Mouse (Mus musculus): Measurements from ENCODE around the gene Ankrd26. TPM values are rescaled to one million over a fixed set of nuclear protein-coding genes. Genes with fewer than 3 reads are reported as not detected.
"Not testable (repeated sequence)": the region's sequence is repeated elsewhere in the genome, so short reads cannot be mapped to it uniquely, and the experiment has no call there.

Gene Ankrd26
- polyA plus RNA-seq, 1 experiment from 2014 or later: 4.4 TPM

DNA sequence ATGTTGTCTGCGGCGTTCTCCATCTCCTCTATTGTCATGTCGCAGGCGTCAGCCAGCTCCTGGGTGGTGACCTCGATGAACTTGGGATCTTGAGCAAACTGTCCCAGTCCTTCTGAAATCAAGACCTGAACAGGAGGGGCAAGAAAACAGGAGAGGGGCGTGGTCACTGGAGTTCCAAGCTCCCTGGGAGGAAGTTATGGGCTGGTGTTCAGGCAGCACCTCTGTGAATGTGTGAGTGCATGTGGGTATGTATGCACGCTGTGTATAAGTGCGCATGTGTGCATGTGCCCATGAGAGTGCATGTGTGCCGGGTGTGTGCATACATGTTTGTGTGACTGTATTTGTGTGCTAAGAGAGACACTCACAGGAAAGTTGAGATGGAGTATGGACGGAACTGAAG is 32.0 kb upstream of the Ankrd26 start:
- Histone ChIP-seq H3K9ac (replicated peaks; ENCODE audit: low read depth) (no peak overlapping the region), H3K4me3 (ENCODE audit: low read depth, low read length) (peak overlapping the region; percentile 35), H3K4me1 (ENCODE audit: insufficient read depth, low read depth, low read length) (0 out of 2 replicates have a peak, but pooled peaks cover 4% of the 10 kb centered on the region), H3K9me3 (ENCODE audit: low read length) (no peaks in the 10 kb centered on the region), H3K27ac (ENCODE audit: low read length) (no peak overlapping the region), H3K27me3 (replicated peaks; ENCODE audit: insufficient read depth, low read length) (no peaks in the 10 kb centered on the region), H3K36me3 (ENCODE audit: insufficient read depth, low read length) (peaks cover 5% of the 10 kb centered on the region; the same call in 1 of the 2 replicates), H3K4me2 (replicated peaks; ENCODE audit: low read depth, low read length) (peak overlapping the region; percentile 64)
- peak; percentile 57 for DNase-seq (ENCODE audit: low spot score)
- TF ChIP-seq EP300 (IDR thresholded peaks at IDR 0.05) (no peak), CTCF (IDR thresholded peaks at IDR 0.05) (no peak)
- ATAC-seq: peak; percentile 56
- WGBS: 44% methylated on average over 10 of the region's 10 CpGs

DNA sequence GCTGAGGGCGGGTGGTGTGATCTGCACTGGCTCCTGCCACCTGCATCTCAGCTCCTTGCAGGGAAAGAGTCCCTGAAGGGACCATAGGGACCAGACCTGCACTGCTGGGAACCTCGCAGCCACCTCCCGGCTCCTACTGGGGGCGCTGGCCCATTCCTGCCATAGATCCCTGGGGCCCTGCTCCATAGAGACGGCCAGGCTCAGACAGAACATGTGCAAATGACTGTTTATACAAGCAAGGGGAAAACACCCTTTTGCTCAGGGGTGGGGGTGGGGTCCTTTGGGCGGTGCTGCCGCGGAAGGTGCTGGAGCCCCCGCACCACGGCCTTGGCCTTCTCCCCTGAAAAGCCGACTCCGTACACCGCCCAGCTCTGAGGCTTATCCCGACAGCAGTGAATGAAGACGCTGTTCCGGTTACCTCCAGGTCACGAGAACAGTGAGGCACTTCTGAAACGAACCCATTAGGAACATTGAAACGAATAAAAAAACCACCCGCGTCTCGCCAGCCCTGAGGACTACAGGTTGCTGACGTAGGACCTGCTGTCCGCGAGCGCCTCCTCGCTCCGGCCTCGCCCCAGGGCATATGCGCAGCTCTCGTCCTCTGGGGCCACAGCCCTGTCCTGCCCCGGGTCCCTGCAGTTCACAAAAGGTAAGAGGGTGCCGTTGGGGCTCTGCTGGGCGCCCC is 31.5 kb upstream of the Ankrd26 start:
- peaks cover 3% of the 10 kb centered on the region; the same call in 1 of the 2 replicates for H3K36me3 ChIP-seq (ENCODE audit: insufficient read depth, low read length)
- peak; percentile 86 for ATAC-seq
- H3K4me3 ChIP-seq (ENCODE audit: low read depth, low read length): peak overlapping the region; percentile 35
- 20% methylated on average over 33 of the region's 34 CpGs for WGBS
- TF ChIP-seq EP300 (IDR thresholded peaks at IDR 0.05): no peak
- TF ChIP-seq CTCF (IDR thresholded peaks at IDR 0.05): peak; percentile 53
- H3K4me1 ChIP-seq (ENCODE audit: insufficient read depth, low read depth, low read length): 0 out of 2 replicates have a peak, but pooled peaks cover 4% of the 10 kb centered on the region
- H3K4me2 ChIP-seq (replicated peaks; ENCODE audit: low read depth, low read length): peak overlapping the region; percentile 64
- no peaks in the 10 kb centered on the region for H3K27me3 ChIP-seq (replicated peaks; ENCODE audit: insufficient read depth, low read length)
- H3K27ac ChIP-seq (ENCODE audit: low read length): peak overlapping the region; percentile 3; the same call in 1 of the 2 replicates
- H3K9me3 ChIP-seq (ENCODE audit: low read length): no peaks in the 10 kb centered on the region
- DNase-seq (ENCODE audit: low spot score): peak; percentile 59
- H3K9ac ChIP-seq (replicated peaks; ENCODE audit: low read depth): no peak overlapping the region

GRCm38 (mm10) chr6:118592662-118593376 is 30.8 kb upstream of the Ankrd26 start:
- no peaks in the 10 kb centered on the region for H3K36me3 ChIP-seq (ENCODE audit: insufficient read depth, low read length)
- H3K9ac ChIP-seq (replicated peaks; ENCODE audit: low read depth): no peak overlapping the region
- H3K27ac ChIP-seq (ENCODE audit: low read length): no peak overlapping the region
- H3K4me1 ChIP-seq (ENCODE audit: insufficient read depth, low read depth, low read length): 0 out of 2 replicates have a peak, but pooled peaks cover 4% of the 10 kb centered on the region
- 47% methylated on average over 21 of the region's 21 CpGs for WGBS
- H3K4me2 ChIP-seq (replicated peaks; ENCODE audit: low read depth, low read length): peak overlapping the region; percentile 64
- ATAC-seq: no peak
- H3K4me3 ChIP-seq (ENCODE audit: low read depth, low read length): peak overlapping the region; percentile 35
- TF ChIP-seq EP300 (IDR thresholded peaks at IDR 0.05) (no peak), CTCF (IDR thresholded peaks at IDR 0.05) (no peak)
- no peaks in the 10 kb centered on the region for H3K9me3 ChIP-seq (ENCODE audit: low read length)
- no peak for DNase-seq (ENCODE audit: low spot score)
- H3K27me3 ChIP-seq (replicated peaks; ENCODE audit: insufficient read depth, low read length): no peaks in the 10 kb centered on the region

- 74% methylated on average over 4 of the region's 4 CpGs for WGBS
- H3K36me3 ChIP-seq (ENCODE audit: insufficient read depth, low read length); H3K27ac ChIP-seq (ENCODE audit: low read length); H3K4me3 ChIP-seq (ENCODE audit: low read depth, low read length); H3K9me3 ChIP-seq (ENCODE audit: low read length); DNase-seq (ENCODE audit: low spot score); H3K4me1 ChIP-seq (ENCODE audit: insufficient read depth, low read depth, low read length); ATAC-seq; H3K27me3 ChIP-seq (replicated peaks; ENCODE audit: insufficient read depth, low read length); H3K4me2 ChIP-seq (replicated peaks; ENCODE audit: low read depth, low read length); H3K9ac ChIP-seq (replicated peaks; ENCODE audit: low read depth): not testable (repeated sequence)
Measured at GRCm38 (mm10) chr6:118578741-118579140, 16.7 kb upstream of the Ankrd26 start.

- Histone ChIP-seq H3K9me3 (ENCODE audit: low read length) (no peaks in the 10 kb centered on the region), H3K4me1 (ENCODE audit: insufficient read depth, low read depth, low read length) (no peaks in the 10 kb centered on the region), H3K27me3 (replicated peaks; ENCODE audit: insufficient read depth, low read length) (no peaks in the 10 kb centered on the region), H3K4me3 (ENCODE audit: low read depth, low read length) (no peak overlapping the region), H3K9ac (replicated peaks; ENCODE audit: low read depth) (no peak overlapping the region), H3K36me3 (ENCODE audit: insufficient read depth, low read length) (no peaks in the 10 kb centered on the region), H3K4me2 (replicated peaks; ENCODE audit: low read depth, low read length) (no peak overlapping the region), H3K27ac (ENCODE audit: low read length) (no peak overlapping the region)
- ATAC-seq (peak; percentile 91), DNase-seq (ENCODE audit: low spot score) (peak; percentile 74)
- WGBS: 58% methylated on average over 6 of the region's 6 CpGs
- TF ChIP-seq CTCF (IDR thresholded peaks at IDR 0.05): no peak
- no peak for TF ChIP-seq EP300 (IDR thresholded peaks at IDR 0.05)
Measured at GRCm38 (mm10) chr6:118574351-118574750, 12.3 kb upstream of the Ankrd26 start.

- Histone ChIP-seq H3K27ac (ENCODE audit: low read length) (no peak overlapping the region), H3K4me1 (ENCODE audit: insufficient read depth, low read depth, low read length) (0 out of 2 replicates have a peak, but pooled peaks cover 3% of the 10 kb centered on the region), H3K4me2 (replicated peaks; ENCODE audit: low read depth, low read length) (no peak overlapping the region), H3K9me3 (ENCODE audit: low read length) (no peaks in the 10 kb centered on the region), H3K4me3 (ENCODE audit: low read depth, low read length) (no peak overlapping the region), H3K27me3 (replicated peaks; ENCODE audit: insufficient read depth, low read length) (no peaks in the 10 kb centered on the region), H3K36me3 (ENCODE audit: insufficient read depth, low read length) (no peaks in the 10 kb centered on the region), H3K9ac (replicated peaks; ENCODE audit: low read depth) (no peak overlapping the region)
- ATAC-seq (no peak), DNase-seq (ENCODE audit: low spot score) (no peak)
- WGBS: 88% methylated on average over 3 of the region's 3 CpGs
- no peak for TF ChIP-seq EP300 (IDR thresholded peaks at IDR 0.05)
- TF ChIP-seq CTCF (IDR thresholded peaks at IDR 0.05): no peak
Measured at GRCm38 (mm10) chr6:118567816-118568215, 5.8 kb upstream of the Ankrd26 start.
